Mouse (Mus musculus): ENCODE data around the gene Fmo5.

DNA sequence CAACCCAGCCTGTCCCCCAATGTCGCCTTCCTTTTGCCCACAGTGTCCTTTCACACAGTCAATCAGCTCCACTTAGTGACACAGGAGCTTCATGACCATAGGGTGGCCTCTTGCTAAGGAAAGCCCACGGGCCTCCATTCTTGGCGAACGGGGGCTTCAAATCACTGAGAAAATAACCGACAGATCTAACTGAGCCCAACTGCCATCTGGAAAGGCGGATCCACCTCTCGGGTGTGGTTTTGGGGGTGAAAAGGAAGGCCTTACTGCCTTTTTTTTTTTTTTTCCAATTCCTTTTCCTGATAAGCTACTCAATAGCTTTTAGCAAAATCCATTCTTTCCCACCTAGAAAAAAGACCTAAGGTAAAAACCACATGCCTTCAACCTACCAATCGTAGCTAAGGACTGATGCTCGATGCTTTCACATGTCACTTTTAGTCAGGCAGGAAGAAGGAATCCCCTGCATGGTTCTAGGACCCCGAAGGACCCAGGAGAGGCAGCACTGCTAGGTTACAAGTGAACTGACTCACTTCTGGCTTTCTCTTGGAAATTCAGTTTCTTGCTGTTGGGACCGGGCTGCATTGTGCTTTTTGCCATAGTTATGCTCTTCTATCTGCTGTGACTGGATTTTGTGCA, 74.0 kb downstream of the Fmo5 start:
- no peak for TF ChIP-seq POLR2A (IDR thresholded peaks at IDR 0.05; ENCODE audit: borderline replicate concordance, extremely low read depth, insufficient read depth, insufficient read length, poor library complexity, severe bottlenecking)
- no peak for TF ChIP-seq CTCF (IDR thresholded peaks at IDR 0.05; ENCODE audit: borderline replicate concordance, extremely low read depth, insufficient read depth, insufficient read length)
